Mouse (Mus musculus) central nervous system, embryonic 18 days (tissue): ENCODE data around the gene Gab1. TPM values are rescaled to one million over a fixed set of nuclear protein-coding genes. Genes with fewer than 3 reads are reported as not detected.

Experiments used
- polyA plus RNA-seq: library from polyadenylated mRNA; depleted of rRNA; stranded (reverse); fragments of >200 nt; gene quantifications from 2 replicates; pipeline ENCODE4 v1.2.3, GENCODE M21; 2012; rRNA removed

Gene Gab1
- polyA plus RNA-seq: 14.6 TPM in 2 replicates

DNA sequence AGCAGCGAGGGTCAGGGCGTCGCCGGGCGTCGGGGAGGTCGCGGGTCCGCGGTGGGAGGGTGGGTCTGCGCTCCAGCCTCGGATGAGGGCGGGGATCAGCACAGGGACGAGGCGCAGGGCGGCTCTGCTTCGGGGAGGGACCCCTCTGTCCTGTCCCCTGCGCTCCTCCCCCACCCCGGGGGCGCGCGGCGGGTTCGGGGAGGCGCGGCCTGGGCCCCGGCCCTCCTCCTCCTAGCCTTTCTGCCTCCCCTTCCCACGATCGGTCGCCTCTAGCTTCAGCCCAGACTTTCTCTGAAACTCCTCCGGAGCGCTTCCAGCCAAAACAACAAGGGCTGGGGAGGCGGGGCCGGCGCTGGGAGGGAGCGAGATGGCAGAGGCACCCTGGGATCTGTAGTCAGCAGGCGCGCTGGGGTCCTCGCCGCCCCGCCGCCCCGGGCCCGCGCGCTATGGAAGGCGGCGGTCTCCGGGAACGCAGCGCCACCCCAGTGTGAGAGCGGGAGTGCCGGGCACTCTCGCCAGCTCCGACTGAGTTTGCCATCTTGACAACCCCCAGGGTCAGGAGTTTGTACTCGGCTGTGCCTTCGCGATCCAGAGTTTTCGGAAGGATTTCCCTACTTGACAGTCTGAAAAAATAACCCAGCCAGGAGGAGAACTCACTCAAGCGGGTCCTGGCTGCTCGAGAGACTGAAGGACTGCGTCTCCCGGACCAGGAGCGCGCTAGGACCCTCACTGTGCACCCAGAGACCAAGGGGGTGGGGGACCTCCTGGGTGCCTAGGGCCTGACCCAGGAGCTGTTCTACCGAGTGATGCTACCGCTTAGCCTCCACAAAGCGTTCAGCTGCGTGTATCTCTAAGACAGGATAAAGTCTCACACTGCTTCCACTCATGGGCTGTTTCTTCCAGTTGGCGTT, at the start of gene Gab1:
TSS of gene Gab1 (minus strand) at position 324 of the 911 bp plus-strand sequence.

DNA sequence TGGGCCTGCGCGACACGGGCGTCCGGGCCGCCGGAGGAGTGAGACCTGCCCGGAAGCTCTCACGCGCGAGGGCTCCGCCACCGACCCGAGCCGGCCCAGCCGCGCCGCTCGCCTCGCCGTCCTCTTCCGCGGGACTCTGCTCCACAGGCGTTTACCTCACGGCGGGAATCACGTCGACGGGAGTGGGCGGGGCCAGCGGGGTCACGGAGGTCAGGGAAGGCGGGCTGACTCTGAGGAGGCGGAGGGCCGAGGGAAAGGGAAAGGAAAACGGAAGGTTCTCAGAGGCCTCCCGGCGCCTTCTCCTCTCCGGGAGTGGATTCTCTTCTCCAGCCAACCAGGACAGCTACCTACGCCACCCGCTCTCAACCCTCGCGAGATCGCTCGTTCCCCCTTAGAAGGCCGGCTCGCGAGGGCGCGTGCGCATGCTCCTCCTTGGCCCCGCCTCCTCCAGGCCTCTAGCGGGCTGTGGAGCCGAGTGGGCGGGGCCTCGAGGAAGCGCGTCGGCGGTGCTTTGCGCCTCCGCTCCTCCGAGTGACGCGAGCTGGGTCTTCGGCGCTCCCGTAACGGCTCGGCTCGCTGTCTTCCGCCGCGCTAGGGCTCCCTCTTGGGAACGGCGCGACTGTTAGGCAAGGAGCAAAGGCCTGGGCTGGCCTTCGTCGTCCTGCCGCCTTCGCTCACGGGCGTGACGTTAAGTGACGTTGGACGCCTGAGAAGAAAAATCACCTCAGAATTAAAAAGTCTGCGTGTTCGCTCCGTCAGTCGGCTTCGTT, 141.0 kb downstream of the Gab1 start, which contains the start of gene Smarca5:
TSS of gene Smarca5 (minus strand) at position 343 of the 770 bp plus-strand sequence.

Other genes starting within 250 kb of the Gab1 start
- 16.3 and 17.4 TPM in 2 replicates for gene Smarca5, start 141.0 kb downstream of the Gab1 start, polyA plus RNA-seq
- 10.8 and 11.5 TPM in 2 replicates for gene Usp38, start 134.4 kb upstream of the Gab1 start, polyA plus RNA-seq